ENCODE assay signal across 8 mouse cellular contexts in genomic region chr2:90745053-90745678, GRCm38 (mm10). TPM values are rescaled to one million over a fixed set of nuclear protein-coding genes. Genes with fewer than 3 reads are reported as not detected.
DNase-seq lines count a peak whose midpoint lies in the region; ATAC-seq and TF ChIP-seq lines count a peak whose summit lies in the region.

Fnbp4 (plus strand) TSS chr2:90745370.

- peak; percentile 97 for ATAC-seq in Patski
- peak; percentile 100 for ATAC-seq in hindbrain, embryonic 13.5 days (ENCODE audit: low FRiP score)

- H3K27me3 ChIP-seq in Patski = no peaks in the 10 kb centered on the region
- no peaks in the 10 kb centered on the region for H3K27me3 ChIP-seq in hindbrain, embryonic 13.5 days

- H3K36me3 ChIP-seq in hindbrain, embryonic 13.5 days = peaks cover 13% of the 10 kb centered on the region

- DNase-seq in Patski (ENCODE audit: low read depth, low spot score) = peak; percentile 99
- DNase-seq in cerebellum, postnatal 14 days = peak; percentile 97 to 98
- DNase-seq in frontal cortex, postnatal 14 days (ENCODE audit: low spot score in 2 of 2) = peak; percentile 98
- peak; percentile 90 to 91 for DNase-seq in layer of hippocampus, postnatal 25 days (ENCODE audit: extremely low spot score in 1 of 2, low spot score in 1 of 2)
- peak; percentile 99 for DNase-seq in lung, postnatal 25 days (ENCODE audit: low spot score)
- peak; percentile 99 for DNase-seq in retina, embryonic 14.5 days (ENCODE audit: low spot score)
- peak; percentile 95 for DNase-seq in thymus, postnatal 4 days

- POLR2A ChIA-PET in Patski (lab: Charles Lee) = interaction anchor here (0.6 to 1.2 kb wide), 4 partner anchors 14 to 202 kb away, joined by 3 to 4 read pairs (median 4); no protein-coding TSS in a partner anchor

- peak within 1 kb of the TSS; percentile 97 for H3K9ac ChIP-seq in hindbrain, embryonic 13.5 days

- peaks cover 39% of the 10 kb centered on the region for H3K4me1 ChIP-seq in hindbrain, embryonic 13.5 days (replicated peaks)

- no peak for TF ChIP-seq CTCF in Patski (IDR thresholded peaks at IDR 0.05)

- WGBS in hindbrain, embryonic 13.5 days = under 1% methylated on average over 44 of the region's 44 CpGs

- CTCF ChIA-PET in Patski (lab: Charles Lee) = no interaction called here

- H3K4me3 ChIP-seq in hindbrain, embryonic 13.5 days = peak within 1 kb of the TSS; percentile 90

- H3K4me2 ChIP-seq in hindbrain, embryonic 13.5 days = peak within 1 kb of the TSS; percentile 90

- no peaks in the 10 kb centered on the region for H3K9me3 ChIP-seq in hindbrain, embryonic 13.5 days

- peak within 1 kb of the TSS; percentile 99 for H3K27ac ChIP-seq in hindbrain, embryonic 13.5 days

- in situ Hi-C loops in Patski (cut with MboI; ENCODE audit: low pct_unique_long_range_greater_than_20kb) = no loop called here

RNA-seq across cellular contexts. Expression of gene Fnbp4, which starts in this region (rescaled TPM):
- polyA plus RNA-seq in Patski (2021) = 81.9 TPM
- polyA plus RNA-seq in hindbrain, embryonic 13.5 days (2015; fragmentation: Nextera tagmentation; extraction: Ambion mirVana) = 113 and 114 TPM in 2 replicates
- total RNA-seq in layer of hippocampus, postnatal 25 days (2021) = 10 to 100 TPM; 41.2 to 69.1 TPM

Comparison
In these comparisons a context has a peak if more than half of its experiments do, and no peak if none do; other contexts are left out.
1. Peak in every context shown above with its lines: DNase-seq, ATAC-seq, H3K4me3 ChIP-seq and H3K27ac ChIP-seq.